Mouse (Mus musculus) A20 (cell line): ENCODE data around the gene Gli1.
"Not testable (repeated sequence)": the region's sequence is repeated elsewhere in the genome, so short reads cannot be mapped to it uniquely, and the experiment has no call there.

Experiments used
- DNase-seq: peaks from one replicate; pipeline ENCODE4 v3.0.0-alpha.2; 2011; ENCODE audit warnings: low read depth, low spot score

Gene Gli1

DNA sequence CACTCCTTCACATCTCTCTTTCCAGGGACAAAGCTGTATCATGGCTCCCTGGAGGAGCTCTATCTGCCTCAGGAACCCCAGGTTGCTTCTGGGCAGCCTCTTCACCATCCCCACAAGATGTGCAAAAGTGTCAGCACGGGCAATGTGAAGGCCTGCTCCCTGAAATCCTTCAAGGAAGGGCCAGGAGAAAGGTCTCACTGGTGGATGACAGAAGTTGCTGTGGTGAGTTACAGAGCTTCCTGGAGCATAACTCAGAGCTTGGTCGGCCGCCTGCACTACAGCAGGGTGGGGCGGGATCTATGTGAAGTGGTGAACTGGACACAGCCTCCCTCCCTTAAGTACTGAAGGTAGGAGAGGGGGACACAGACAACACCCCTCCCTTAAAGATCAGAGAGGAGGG is 19.1 kb downstream of the Gli1 start:
- no peak for DNase-seq

DNA sequence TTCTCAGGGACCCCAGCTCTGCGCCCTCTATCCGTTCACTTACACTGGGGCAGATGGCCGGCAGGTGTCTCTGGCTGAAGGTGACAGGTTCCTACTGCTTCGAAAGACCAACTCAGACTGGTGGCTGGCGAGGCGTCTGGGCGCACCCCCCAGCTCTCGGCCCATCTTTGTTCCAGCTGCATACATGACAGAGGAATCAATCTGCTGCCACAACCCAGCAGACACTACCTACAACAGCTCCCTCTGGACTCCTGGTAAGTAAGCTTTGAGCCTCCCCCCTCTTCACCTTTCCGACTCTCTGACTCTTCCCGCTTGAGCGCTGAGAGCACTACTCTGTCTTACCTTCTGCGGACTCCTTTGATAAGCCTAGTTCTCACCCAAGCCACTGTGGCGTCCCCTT is 19.6 kb downstream of the Gli1 start:
- DNase-seq: peak; percentile 25

DNA sequence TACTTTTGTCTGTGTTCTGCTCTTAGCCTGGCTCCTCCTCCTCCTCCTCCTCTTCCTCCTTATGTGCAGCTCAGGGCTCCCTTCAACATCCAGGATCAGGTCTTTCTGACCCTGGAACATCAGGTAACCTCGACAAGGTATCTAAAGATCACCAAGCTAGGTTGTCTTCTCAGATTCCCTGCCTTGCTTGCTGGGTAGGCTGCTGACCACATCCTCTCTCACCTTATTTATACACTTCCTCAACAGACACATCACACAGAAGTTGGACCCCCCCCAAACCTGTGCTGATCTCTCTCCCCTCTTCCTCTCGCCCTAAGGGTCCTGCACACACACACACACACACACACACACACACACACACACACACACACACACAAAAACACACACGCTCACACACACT is 20.2 kb downstream of the Gli1 start, which contains the start of gene Arhgap9:
Gene Arhgap9, plus strand, starts transcription at position 344 of the 400 bp plus-strand sequence.
- peak; percentile 37 for DNase-seq

DNA sequence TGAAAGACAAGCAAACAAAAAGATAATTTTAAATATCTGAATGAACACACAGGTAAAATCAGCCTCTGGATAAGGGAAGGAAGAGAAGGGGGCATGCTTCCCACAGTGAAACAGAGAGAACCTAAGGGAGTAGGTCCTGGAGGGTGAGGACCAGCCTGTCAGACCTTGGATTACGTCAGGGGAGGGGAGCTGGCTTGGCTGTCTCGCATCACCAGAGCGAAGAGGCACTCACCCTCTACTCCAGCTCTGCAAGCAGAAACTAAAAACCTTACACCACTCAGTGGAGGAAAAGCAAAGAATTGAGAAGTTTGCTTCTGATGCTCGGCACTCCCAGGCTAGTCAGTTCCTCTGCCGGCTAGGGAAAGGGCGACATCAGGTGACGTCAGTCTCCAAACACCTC is 21.8 kb downstream of the Gli1 start:
- no peak for DNase-seq

DNA sequence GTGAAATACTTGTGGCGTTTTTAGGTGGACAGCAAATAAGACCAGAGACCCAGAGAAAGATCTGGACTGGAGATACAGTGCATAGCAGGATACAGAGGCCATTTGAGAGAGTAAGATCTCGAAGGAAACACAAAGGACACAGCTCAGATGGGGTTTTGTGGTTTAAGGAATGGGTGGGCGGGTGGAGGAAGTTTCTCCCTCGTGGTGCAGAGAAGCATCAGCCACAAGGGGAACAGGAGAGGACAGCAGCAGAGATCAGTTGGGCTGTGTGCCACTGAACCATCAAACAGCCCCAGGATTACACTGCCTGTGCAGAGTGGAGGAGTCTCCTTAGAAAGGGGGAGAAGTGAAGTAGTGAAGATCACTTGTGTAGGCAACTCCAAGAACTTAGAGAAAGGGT is 23.8 kb downstream of the Gli1 start:
- no peak for DNase-seq

DNA sequence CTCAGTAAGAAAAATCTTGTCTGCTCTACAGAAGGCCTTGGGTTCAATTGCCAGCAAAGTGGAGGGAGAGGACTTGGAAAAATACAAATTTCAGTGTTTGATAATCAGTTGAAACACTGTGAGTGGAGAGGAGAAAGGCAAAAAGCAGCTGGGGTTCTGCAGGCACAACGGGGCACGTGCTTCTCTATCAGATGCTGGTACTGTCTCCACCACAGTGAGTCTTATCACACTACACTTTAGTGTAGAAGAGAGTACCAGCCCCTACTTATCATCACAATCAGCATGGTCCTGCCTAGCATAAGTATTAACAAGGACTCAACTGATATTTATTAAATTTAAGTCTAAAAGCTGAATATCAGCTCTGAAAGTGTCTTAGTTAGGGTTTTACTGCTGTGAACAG is 24.5 kb downstream of the Gli1 start:
- no peak for DNase-seq

DNA sequence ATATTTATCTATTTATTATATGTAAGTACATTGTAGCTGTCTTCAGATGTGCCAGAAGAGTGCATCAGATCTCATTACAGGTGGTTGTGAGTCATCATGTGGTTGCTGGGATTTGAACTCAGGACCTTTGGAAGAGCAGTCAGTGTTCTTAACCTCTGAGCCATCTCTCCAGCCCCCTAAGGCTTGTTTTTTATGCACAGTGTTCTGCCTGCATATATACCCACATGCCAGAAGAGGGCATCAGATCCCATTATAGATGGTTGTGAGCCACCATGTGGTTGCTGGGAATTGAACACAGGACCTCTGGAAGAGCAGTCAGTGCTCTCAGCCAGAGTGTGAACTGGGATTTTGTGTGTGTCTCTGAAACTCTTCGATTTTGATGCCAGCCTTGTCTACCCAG is 26.8 kb downstream of the Gli1 start:
- not testable (repeated sequence) for DNase-seq

DNA sequence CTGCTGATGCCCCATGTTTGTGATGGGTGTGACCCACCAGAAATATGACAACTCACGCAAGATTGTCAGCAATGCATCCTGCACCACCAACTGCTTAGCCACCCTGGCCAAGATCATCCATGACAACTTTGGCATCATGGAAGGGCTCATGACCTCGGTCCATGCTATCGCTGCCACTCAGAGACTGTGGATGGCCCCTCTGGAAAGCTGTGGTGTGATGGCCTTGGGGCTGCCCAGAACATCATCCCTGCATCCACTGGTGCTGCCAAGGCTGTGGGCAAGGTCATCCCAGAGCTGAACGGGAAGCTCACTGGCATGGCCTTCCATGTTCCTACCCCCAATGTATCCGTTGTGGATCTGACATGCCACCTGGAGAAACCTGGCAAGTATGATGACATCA is 28.3 kb downstream of the Gli1 start:
- DNase-seq: not testable (repeated sequence)

DNA sequence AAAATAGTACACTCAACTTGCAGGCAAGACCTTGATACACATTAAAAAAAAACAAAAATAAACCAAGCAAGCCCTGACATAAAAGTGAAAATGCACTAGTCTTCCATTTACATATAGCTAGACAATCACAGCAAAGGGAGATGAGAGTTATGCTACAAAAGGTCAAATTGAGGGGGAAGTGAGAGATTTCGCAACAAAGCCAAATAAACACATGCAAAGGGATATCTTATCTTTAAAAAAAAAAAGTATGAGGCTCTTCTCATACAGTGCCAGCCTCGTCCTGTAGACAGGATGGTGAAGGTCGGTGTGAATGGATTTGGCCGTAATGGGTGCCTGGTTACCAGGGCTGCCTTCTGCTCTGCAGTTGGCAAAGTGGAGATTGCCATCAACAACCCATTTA is 28.9 kb downstream of the Gli1 start:
- DNase-seq: peak; percentile 23

DNA sequence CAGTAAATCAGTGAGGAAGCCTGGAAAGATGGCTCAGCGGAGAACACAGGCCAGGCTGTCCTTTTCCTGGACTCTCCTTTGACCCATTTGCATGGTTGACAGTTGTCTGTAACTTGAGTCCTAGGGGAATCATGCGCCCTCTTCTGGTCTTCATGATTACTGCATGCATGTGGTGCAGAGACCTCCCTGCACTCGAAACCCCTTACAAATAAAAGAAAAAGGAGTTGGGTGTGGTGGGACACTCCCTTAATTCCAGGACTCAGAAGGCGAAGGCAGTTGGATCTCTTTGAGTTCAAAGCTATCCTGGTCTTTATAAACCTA is 29.5 kb downstream of the Gli1 start:
- peak; percentile 91 for DNase-seq

DNA sequence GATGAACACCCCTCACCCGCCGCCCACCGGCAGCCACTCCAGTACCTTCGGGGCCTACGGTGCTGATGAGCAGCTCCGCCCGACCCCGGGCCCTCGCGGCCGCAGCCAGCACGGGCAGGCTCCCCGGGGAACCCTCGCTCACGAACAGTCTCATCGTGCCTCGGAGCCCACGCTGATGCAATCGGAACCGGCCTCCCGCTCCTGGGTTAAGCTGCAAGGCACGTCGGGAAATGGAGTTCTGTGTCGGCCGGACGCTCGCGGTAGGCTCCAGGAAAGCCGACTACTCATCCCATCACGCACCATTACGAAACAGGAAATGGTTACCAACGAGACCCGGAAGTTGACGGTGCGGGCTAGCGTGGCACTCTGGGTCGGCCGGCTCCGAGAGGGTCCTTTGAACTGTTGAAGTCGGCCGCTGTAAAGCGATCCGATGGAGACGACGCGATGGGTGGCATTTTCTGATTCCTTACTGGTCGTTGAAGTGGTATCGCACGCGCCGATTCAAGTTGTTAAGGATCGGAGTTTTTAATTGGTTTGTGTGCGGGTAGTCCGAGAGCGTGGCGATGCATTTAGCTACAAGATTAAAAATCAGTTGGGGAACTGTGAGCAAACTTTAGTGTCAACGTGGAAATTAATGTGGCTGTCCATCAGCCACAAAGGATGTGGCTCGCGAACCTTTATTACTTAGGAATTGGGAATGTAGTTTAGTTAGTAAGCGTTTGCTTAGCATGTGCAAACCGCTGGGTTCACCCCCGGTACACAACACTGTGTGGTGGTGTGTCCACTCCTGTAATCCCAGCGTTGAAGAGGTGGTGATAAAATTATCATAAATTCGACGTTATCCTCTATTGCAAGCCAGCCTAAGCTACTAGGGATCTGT is 30.1 kb downstream of the Gli1 start, which contains the start of gene Mars:
Gene Mars, minus strand, starts transcription at position 311 of the 880 bp plus-strand sequence.
- peak; percentile 96 for DNase-seq

DNA sequence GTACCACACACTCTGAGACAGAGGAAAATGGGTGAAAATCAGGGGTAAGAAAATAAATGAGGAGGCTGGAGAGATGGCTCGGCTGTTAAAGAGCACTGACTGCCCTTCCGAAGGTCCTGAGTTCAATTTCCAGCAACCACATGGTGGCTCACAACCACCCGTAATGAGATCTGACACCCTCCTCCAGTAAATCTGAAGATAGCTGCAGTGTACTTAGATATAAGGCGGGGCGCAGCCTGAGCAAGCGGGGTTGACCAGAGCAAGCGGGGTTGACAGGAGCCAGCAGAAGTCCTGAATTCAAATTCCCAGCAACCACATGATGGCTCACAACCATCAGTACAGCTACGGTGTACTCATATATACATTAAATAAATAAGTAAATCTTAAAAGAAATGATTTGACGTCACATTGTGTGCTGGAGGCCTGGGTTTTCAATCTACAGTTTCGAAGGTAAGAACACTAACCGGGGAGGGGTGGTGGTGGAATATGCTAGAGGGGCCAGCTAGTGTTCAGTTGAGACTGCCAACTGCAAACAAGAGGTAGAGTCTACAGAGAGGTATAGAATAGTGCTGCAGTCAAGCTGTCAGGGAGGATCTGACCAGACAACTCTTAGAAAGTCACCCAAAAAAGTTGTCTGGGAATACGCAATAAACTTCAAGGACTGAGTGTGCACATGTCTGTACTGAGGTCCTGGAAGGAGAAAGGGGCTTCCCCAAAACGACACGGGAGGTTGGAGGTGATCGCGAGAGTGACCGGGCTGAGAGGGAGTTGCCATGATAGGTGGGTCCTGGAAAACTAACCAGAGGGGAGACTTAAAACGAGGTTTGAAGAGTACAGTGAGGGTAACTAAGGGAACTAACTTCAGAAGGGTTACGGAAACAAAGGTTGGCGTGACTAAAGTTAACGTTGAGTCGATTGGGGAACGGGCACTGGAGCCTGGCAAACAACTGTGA is 31.0 kb downstream of the Gli1 start:
- DNase-seq: peak; percentile 90

DNA sequence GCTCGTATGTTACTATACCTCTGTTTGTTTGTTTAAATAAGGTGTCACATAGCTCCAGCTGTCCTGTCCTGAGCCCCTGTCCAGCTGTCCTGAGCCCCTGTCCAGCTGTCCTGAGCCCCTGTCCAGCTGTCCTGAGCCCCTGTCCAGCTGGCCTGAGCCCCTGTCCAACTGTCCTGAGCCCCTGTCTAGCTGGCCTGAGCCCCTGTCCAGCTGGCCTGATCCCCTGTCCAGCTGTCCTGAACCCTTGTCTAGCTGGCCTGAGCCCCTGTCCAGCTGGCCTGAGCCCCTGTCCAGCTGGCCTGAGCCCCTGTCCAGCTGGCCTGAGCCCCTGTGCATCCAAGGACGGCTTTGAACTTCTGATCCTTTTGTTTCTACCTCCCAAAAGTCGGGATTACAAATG is 32.6 kb downstream of the Gli1 start:
- DNase-seq: not testable (repeated sequence)

DNA sequence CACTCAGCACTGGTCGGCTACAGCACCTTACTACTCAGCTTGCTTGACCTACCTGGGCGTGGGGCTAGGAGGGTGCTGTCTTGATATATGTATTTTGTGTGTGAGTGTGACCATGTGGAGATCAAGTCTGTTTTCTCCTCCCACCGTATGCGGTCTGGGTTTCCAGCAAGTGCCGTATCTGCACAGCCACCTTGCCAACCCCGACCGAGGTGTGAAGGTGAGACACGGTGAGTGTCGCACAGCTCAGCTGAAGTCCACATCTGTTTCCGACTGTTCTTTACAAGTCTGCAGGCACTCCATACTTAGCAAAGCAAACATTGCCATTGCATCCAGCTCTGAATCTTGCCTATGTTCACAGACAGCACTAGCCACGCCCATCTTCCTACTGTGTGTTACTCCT is 38.6 kb downstream of the Gli1 start:
- DNase-seq: no peak

DNA sequence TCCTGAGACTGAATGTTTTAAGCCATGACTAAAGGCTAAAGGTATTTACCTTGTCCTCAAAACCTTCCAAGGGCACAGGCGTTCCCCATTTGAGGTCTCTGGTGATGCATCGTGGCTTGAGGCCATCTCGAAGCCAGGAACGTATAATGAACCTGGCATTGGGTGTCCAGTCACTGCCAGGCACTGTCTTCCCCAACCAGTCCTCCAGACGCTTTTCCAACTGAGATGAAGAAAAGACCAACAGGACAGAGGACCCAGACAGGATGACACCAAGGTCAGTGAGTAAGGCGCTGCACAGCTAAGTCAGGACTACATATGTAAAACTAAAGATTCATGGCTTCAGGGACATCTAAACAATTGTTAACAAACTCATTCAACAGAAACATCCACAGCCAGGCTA is 41.4 kb downstream of the Gli1 start:
- no peak for DNase-seq

DNA sequence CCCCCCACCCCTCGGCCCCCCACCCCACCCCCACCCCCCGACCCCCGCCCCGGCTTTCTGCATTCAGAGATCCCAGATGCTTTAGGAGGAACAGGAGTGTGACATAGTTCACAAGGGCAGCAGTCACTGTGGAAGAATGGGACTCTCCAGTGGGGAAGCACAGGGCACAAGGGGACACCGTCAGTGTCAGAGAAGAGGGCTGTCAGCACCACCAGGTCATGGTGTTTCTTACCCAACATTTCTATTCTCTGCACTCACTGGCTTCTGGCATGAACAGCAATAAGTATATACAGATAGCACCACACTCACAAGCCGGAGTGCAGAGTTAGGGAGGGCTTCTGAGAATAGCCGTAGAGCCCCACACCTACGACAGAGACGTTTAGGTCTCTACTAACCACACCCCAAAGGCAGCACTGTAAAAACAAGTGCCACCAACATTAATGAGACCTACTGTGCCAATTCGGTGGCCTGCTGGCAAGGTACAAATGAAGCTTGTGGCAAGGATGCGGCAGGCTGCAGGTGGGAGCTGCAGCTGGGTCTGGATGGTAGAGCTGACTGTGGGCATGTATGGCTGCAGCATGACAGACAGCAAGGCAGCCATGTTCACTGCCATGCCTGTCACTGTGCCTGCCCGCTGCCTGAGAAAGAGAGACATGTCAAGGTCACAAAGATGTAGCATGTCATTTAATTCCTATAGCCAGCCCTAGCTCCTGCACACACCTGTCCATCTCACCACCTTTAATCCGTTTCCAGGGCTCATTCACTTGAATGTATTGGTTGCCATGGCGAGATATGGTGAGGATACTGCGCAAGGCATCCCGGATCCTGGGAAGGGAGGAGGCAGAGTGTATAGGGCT is 44.5 kb downstream of the Gli1 start:
- DNase-seq: no peak

DNA sequence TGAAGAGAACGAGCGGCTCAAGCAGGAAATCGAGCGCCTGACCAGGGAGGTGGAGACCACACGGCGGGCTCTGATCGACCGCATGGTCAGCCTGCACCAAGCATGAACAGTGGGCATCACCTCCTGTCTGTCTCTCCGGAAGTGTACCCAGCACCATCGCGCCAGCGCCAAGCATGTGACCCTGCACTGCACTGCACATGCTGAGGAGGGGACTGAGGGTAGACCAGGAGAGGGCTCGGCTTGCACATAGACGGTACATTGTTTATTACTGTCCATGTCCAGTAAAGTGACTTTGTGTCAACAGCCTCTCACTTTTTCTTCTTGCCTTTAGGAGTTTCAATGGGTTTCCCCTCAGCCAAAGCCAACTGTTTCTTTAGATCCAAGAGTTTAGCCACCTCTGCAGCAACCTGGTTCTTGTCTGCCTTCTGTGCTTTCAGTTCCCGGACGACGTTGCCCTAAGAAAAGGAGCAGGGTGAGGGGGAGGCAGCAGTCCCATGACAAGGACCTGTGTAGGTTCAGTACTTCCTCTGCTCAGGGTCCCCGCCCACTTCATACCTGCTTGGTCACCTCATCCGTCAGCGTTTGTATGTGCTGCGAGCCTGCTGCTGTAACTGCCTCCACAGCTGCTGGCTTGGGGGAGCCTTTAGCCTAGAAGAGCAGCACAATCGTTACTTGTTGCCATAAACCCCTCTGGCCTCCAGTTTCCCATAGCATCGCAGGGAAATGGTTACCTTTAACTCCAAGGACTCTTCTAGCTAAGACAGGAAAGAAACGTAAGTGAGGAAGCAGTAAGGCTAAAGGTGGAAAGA is 45.6 kb downstream of the Gli1 start:
- DNase-seq: no peak

DNA sequence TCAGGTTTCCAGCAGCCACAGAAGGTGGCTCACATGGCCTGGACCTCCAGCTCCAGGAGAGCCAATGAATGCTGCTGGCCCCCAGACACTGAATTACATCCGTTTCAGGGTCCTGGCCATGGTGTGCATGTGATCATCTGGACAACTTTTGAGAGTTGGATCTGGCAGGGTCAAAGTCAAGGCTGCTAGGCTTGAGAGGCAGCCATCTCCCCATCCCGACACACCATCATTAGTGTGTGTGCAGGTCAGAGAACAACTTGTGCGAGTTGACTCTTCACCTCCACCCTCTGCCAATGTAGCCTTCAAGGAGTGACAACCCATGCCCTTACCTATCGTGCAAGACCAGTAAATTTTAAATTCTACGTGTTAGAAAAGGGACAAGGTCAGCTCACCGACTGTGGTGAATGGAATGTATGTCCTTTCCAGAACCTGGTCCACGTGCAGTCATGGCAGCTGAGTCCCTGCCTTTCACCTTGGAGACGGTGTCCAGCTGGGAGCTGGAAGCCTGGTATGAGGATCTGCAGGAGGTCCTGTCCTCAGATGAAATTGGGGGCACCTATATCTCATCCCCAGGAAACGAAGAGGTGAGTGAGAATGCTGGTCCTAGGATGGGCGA is 46.8 kb downstream of the Gli1 start:
- no peak for DNase-seq

DNA sequence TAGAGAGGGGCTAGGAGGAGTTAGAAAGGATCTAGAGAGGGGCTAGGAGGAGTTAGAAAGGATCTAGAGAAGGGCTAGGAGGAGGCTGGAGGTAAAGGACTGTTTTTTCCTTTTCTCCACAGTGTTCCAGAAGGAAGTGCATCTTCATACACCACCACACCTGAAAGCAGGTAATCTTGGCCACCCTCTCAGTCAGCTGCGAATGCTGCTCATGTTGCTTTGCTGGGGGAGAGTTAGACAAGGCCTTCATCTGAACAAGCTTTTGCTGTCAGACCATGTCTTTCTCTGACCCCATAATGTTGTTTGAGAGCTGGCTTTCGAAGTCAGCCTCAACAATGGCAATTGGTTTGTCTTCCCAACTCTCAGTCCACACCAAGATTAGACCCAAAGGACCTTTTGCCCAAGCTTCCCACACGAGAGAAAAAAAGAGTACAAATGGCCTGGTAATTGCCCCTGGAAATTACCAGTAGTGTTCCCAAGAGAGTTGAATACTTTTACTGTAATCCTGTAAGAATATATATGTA is 48.1 kb downstream of the Gli1 start:
- no peak for DNase-seq

DNA sequence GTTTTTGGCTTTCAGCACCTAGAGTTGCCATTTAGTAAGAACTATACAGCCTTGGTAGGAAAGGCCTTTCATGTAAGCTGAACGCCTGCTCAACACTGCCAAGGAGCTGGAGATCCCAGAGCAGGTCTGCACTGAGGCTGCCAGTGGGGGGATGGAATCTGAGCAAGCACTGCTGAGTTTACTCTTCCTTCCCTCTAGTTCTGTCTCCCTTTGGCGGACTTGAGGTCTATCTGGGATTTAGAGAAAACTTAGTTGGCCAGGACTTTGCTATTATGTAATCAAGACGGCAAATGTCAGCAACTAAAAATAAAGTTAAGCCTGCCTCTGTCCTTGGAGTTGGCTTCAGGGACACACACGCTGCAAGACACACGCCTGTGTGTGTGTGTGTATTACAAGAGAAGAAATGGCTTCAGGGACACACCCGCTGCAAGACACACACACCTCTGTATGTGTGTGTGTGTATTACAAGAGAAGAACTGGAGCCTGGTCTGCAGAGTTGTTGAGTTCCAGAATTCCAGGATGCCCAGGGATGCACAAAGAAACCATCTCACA is 48.7 kb downstream of the Gli1 start:
- no peak for DNase-seq
